Mouse (Mus musculus) adrenal gland, postnatal 10 days (tissue): Measurements from ENCODE around the gene Rreb1. TPM values are rescaled to one million over a fixed set of nuclear protein-coding genes. Genes with fewer than 3 reads are reported as not detected.
A peak's percentile ranks its signal among the peaks of the same experiment; 100 is the strongest.

ENCODE experiments used
- DNase-seq: peaks from one replicate; pipeline ENCODE4 v3.0.0; 2021; ENCODE audit warnings: mixed read lengths
- total RNA-seq, 2 experiments: library from RNA; stranded (reverse); gene quantifications; 2 replicates each; pipeline ENCODE4 v1.2.3; 2021

The Rreb1 gene
- total RNA-seq, 2 experiments from 2014 or later, result 57.4 to 74.8 TPM

DNA sequence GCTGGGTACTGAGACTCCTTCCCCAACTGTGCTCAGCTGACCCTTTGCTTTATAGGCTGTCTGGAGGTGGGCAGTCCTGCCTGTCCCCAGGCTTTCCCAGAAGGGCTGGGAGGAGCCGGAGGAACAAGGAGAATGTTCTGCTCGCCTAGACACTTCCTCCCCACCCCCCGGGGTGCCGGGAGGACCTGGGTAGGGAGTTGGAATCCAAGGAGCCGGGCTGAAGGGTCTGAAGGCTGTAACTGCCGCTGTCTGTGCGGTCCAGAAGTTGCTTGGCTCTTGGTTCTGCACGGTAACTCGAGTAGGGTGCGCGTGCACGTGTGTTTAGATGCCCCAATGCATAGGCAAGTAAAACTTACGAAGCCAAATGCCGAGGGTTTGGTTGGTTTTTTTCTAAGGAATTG is 75.8 kb downstream of the Rreb1 start:
- DNase-seq, result peak; percentile 74

DNA sequence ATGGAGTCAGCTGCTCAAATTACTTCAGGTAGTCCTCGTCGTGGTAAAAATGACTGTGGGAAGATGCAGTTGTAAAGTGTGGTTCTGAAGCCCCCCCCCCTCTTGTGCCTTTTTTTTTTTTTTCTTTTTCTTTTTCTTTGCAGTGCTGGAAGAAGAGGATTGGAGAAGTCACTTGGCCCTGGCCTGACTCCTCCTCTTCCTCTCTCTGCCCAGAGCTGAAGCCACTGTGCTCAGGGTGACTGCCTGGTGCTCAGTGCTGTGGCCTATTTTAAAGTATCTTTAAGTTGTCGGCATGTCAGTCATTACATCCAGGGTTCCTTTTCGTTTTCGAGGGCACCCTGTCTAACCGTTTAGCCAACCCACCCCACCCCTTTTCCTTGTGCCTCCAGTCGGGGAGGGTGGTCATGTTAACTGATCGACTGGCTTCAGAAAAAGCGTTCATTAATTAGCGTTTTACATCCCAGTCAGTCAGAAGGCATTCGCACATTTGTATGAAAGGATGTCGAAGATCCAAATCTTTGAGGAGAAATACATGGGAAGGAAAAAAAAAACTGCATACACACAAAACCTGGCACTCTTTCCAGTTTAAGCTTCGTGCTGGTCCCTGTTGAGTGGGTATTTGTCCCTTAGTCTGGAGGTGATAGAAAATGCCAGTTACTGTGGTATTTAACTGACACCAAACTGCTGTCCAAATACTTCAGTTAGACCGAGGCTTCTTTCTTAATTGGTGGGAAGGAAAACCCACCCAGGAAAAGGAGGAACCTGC is 76.4 kb downstream of the Rreb1 start:
- DNase-seq, result no peak

DNA sequence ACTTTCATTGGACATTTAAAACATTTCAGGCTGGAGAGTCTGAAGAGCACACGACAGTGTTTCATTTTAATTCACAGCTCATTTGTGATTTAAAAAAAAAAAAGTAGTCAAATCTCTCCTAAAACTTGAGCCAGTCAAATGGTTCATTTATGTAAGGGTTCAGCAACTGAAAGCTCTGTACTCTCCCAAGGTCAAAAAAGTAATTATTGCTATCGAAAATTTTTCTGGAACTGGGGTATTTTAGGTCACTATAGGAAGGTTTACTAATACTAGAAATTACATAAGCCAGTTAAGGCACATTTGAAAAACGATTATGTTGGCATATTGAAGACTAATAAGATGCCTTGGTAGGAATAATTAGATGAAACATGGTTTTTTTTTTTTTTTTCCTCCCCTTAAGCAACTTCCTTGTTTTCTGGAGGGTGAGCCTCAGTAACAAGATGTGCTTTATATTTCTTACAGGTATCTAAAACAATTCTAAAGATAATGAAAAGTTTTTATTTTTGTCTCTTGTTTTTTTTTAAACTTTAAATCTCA is 77.1 kb downstream of the Rreb1 start:
- DNase-seq, result no peak

DNA sequence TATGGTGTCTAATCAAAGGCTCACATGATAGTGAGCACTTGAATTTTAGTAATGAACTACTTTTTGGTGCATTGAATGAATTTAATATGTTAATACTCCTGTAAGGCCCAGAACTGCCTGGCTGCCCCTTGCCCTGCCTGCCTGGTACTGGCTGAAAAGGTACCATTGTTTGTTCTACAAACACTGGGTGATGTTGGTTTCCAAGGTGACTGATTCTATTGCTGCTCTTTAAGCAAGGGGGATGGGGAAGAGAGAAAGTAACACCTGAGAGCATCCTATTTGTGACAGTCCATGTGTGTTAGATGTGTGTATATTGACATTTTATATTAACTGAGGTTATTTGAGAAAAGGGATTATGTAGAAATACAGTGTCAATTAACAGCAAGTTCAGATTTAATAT is 77.6 kb downstream of the Rreb1 start:
- no peak for DNase-seq

DNA sequence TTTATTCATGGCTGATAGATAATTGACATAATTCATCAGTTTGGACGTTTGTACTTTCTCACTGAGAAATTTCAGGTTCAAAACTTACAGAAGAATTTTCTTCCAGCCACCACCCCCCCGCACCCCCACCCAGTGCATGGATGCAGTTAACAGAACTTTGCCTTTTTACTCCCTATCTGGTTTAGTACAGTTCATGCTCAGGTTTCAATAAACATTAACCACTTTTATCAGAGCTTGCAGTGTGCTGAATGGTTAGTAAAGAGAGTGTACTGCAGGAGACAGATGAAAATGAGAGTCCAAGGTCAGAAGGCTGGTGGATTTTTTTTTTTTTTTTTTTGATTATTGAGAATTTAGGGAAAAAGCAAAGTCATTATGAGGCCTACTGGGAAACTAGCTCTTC is 78.3 kb downstream of the Rreb1 start:
- no peak for DNase-seq

DNA sequence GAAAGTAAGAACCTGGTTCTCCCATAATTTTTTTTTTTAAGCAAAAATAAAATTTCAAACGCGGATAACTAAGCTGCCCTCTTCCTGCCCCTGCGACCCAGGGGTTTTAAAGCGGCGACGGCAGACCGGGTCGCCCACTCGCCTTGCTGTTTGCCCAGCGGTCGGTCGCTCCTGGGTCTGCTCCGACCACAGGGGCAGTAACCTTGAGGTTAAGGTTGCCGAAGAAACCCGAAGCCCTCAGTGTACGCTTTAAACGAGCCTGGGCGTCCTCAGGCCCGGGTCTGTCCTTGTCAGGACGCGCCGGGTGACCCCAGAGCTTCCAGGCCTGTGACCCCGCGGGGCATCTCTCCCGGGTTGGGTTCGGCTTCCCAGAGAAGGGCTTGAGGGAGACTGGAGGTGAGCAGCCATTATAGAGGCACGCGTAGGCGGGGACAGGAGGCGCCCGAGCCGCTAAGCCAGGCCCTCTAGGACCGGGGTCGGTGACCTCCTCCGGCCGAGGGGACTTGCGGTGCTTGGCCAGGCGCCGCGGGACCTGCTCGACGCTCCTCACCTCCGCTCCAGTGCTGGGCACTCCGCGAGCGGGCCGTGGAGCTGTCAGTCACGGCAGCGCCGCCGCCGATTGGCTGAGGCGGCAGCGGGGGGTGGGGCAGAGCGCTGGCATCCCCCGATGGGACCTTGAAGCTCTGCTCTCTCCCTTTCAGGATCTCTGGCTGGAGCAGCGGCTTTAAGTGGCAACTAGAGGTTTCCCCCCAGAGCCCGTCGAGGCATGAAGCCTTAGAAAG is 79.3 kb downstream of the Rreb1 start:
- peak; percentile 99 for DNase-seq

DNA sequence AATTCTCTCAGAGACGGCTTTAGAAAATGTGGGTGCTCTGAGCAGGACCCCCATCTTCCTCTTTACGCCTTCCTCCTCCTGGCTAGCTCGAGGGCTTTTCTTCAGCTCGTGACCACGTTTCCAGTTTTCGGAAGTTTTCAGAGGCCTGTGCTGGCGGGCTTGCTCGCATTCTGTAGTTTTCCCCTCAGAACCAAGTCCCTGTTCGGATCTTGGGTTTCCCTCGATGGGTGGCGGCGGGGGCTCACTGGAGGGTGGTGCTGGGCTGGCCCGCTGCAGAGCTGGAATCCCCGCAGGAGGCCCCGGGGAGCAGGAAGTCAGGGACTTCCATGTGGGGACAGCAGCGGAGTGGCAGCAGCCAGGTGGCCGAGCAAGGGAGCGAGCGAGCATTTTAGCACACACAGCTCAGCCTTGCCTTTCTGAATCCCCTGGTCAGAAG is 79.9 kb downstream of the Rreb1 start:
- DNase-seq, result peak; percentile 69

DNA sequence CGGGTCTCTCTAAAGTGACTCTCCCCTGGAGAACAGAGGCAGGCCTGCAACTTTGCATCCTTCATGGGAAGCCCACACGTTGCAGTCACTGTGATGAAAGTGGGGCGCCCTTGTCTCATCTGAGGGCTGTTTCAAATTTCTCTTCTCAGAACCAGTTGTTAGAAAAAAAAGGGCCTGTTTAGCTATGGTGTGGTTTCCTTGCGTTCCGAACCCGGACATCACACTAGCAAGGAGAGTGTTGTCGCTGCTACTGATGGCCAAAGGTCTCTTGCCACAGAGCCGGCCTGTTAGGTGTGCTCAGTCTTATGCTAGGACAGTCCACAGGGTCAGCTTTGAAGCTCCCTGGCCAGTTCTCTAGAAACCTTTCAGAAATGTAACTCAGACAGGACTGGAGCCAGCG is 80.3 kb downstream of the Rreb1 start:
- no peak for DNase-seq

DNA sequence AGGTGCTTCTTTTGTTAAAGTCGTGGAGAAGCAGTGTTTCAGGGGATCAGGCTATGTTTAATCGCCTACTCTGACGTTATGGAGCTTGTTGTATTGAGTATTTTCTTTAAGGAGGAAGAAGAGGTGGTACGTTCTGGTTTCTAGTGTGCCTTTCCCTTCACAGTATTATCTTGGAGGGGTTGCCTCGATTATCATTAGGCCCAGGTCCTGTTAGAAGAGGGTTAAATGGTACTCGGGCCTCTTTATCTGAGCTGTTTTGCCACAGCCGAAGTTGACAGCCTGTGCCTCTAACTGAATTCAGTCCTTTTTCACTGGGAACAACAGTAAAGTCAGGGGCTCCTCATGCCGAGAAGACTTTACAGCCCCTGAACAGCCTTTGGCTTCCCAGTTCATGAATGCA is 81.6 kb downstream of the Rreb1 start:
- no peak for DNase-seq

DNA sequence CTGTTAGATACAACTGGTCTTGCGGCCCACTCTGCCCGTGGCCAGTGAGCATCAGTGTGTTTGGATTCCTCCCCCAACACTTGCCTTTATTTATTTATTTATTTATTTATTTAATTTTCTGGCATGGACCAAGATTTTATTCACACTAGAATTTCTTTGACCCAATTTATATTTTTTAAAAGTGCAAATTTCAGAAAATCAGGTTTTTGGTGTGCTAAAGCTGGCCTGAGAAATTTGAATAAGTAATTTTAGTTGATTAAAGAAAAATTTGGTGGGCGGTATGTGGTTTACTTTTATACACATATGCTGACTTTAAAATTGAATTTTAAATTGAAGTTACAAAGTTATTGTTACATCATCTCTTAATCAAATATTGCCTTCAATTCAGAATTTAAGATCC is 82.0 kb downstream of the Rreb1 start:
- DNase-seq, result no peak

DNA sequence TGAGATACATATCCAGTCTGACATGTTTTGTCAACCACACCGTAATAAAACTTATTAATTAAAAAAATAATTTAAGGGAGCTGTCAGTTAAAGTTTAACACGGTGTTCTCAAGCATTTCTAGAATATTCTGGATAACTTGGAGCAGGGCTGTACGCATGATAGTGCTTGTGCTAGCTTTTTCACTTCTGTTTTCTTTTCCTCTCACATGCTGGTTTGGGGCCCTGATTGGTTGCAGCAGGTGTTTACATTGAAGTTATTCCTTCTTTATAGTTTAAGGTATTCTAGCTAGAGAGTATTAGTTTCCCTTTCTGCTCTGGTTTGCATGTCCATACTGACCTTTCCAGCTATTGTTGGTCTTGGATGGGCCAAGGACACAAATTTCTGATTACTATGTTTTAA is 82.6 kb downstream of the Rreb1 start:
- DNase-seq, result no peak

DNA sequence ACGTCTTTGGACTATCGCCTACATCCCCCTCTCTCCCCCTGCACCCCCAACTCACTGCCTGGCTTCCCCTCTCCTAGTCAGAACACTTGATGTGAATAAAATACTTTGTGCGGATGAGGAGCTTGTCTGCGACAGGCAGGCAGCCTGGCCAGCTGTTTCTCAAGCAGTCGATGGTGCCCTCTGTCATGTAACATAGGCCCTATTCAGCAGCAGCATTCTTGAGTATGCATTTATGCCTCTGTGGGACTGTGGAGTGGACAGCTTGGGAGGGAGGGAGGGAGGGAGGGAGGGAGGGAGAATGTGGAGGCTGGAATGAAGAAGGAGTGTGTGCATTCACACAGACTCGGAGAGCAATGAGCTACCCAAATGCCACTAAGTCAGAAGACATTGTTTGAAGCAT is 84.3 kb downstream of the Rreb1 start:
- DNase-seq, result no peak

DNA sequence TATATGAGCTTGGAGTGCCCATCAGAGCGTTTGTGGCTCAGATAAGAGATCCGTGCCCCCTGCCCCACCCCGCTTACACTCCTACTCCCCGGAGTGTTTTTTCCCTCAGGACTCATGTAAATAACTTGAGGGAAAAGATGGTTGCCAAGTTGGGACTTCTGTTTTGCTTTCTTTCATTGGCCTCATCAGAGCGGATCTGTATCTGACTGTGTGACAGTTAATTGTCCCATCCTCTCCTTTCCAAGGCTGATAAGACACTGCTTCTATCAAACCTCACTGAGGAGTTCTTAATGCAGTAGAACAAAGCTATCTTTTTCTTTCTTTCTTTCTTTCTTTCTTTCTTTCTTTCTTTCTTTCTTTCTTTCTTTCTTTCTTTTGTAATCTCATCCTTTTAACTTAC is 85.4 kb downstream of the Rreb1 start:
- DNase-seq, result no peak

DNA sequence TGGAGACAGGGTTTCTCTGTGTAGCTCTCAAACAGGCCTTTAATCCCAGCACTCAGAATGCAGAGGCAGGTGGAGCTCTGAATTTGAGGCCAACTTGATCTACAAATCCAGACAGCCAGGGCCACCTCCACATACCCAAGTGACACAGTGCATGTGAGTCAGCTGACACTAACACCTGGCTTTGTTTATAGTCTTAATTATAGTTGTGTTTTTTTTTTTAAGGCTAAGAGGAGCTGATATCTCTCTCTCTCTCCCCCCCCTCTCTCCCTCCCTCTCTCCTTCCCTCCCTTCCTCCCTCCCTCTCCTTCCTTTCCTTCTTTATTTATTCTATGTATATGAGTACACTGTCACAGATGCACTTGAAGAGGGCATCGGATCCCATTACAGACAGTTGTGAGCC is 86.5 kb downstream of the Rreb1 start:
- DNase-seq, result no peak

DNA sequence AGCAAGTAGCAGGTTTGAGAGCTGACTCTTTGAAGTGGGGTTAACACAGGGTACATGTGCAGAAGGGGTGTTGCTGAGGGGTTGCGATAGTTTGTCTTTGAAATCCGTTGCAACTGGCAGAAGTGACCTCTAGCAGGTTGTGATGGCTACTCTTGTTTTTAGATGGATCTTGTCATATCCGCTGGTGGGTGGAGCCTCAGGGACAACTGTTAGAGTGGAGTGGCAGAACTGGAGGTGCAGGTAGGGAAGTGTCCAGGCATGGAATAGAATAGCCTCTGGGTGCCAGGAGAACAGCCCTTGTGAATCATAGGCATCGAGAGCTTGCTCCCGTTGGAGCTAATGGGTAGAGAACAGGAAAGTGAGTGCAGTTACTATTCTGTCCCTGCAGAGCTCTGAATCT is 88.1 kb downstream of the Rreb1 start:
- no peak for DNase-seq

DNA sequence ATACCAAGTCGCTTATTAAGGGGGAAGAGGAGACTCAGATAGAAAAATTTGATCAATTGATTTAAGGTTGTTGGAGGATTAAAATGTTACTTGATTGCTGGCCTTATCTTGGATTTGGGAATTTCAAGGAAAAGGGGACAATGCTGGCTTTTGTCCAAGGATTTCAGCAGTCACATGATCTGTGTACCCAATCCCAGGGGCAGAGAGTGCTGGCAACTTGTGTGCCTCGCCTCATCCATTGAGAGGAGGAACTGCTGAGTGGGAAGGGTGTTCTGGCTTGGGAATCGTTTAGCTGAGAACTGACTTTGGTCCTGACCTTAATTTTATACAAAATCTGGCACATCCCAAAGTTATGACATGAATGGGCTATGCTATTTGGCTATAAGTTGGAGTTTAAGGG is 88.6 kb downstream of the Rreb1 start:
- DNase-seq, result no peak

DNA sequence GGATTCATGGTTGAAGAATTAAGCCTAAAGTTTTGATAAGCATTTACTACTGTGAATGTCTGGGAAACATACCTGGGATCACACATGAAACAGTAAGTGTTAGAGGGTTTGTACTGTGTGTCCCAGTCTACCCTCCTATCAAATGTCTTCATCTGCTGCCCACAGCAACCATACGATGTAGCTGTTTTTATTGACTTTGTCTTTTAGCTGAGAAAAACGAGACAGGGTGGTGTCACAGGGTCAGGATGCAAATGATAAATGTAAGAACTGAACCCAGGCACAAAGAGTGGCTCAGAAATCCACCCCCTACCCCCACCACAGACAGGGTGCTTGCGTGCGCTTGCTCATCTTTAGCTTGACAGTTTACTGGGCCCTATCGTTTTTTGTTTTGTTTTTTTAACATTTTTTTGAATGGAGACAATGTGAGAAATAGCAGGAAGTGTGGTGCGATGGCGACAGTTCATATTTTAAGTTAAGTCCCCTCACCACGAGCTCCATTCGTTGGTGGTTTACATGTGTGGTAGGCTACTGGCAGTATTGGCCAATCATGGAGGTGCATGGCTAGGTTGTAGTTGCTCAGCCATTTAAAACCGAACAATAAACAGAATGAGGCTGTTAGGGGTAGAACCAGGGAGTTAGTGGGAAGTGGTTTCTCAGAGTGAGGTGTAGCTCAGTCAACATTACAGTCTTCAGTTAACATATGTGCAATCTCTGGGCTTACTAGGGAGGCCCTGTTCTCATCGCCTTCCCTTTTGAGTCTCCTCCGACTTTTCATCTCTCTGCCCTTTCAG is 92.1 kb downstream of the Rreb1 start:
- no peak for DNase-seq

DNA sequence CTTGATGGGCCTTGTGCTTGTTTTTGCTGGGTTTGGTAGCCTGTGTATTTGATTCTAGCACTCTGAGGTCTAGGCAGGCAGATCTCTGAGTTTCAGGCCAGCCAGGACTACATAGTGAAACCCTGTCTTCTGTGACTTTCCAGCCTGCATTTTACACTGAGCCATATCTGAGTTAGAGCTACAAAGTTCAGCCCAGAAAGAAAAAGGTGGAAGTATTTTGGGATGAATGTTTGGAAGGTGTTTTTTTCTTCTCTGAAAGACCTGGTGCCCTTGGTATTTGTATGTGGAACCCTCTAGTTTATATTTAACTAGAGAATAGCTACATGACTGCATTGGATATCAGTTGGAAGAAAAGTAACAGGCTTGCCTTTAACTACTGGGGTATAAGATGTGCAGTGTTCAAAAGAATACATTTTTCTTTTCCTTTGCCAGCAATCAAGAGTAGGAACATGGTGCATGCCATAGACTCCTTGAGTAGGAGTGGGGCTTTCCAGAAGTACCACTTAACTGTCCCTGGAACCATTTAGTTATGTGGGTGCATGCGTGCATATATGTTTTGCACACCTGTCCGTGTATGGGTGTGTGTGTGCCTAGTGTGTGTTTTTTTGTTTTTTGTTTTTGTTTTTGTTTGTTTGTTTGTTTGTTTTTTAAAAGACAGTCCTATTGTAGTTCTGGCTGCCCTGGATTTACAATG is 94.1 kb downstream of the Rreb1 start:
- DNase-seq, result no peak

DNA sequence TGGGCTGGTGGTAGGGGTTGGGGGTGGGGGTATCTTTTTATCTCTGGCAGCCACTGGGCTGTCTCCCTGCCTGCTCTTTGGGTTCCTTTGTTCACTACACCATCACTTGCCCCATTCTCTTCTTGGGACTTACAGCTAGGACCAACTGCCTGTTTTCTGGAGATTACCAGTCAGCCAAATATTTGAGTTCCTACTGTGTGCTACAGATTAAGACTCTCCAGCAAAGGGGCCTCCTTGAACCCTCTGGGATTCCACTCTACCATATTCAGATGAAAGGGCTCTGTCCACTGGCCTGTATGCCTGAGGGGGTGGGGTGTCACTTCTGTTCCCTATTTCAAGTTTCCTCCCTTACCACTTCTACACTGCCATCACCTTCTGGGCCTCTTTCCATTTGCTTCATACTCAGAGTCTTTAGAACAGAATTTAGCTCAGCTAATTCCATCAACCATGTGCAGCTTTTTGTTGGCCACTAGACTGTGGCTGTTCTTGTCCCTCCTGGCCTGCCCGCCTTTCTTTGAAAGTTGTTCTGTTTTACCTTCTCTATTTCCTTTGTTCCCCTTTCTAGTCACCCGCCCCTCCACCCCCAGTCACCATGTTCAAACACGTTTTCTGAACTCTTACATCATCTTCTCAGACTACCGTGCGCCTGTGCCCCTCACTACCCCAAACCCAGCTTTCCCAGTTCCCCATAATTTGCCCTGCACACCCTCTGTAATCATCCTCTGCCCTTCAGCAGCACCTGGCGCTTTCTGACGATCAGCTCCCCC is 95.1 kb downstream of the Rreb1 start:
- DNase-seq, result no peak

DNA sequence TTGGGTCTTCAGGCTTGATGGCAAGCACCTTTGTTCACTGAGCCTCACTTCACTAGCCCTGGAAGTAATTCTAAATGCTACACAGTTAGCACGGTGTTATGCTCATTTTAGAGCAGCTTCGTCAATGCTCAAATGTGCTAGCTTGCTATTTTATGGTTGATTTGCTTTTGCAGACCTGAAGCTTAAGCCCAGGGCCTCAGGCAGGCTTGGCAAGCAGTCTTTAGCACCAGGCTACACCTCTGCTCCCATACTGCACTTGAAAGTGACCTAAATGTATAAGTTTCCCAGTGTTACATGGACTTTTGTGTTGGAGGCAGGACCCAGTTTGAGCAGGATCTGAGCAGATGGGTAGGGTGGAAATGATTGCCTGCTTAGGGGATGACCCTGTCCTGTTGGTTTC is 97.7 kb downstream of the Rreb1 start:
- no peak for DNase-seq

DNA sequence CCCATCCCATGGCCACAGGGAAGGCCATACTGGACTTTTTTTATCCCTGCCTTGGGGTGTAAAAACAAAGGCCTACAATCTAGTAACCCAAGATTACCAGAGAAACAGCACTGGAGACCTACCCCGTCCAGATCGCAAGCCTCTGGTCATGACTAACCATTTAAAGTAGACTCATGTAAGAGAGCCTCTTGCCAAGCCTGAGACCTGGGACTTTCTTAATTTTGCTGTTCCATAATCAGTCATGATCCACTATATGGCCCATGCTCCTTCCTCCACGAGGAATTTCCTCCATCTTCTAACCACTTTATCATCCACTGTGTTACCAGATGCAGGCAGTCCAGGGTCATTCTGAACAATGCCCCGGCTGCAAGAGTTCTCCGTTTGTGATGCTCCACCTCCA is 98.2 kb downstream of the Rreb1 start:
- no peak for DNase-seq
